Mouse (Mus musculus): ENCODE data around the gene Krtap4-16. TPM values are rescaled to one million over a fixed set of nuclear protein-coding genes. Genes with fewer than 3 reads are reported as not detected.
"Not testable (repeated sequence)": the region's sequence is repeated elsewhere in the genome, so short reads cannot be mapped to it uniquely, and the experiment has no call there.

Krtap4-16 gene
- polyA plus RNA-seq, 1 experiment from 2014 or later: not detected

GRCm38 (mm10) chr11:99815566-99815965, 35.8 kb downstream of the Krtap4-16 start, which contains the start of gene Gm11564:
Gene Gm11564, minus strand, starts transcription at chr11:99815666.
- ATAC-seq; H3K4me2 ChIP-seq (ENCODE audit: low read length); H3K4me1 ChIP-seq (ENCODE audit: control insufficient read depth, insufficient read depth, low read depth, low read length); H3K9ac ChIP-seq (ENCODE audit: low read depth, low read length); H3K4me3 ChIP-seq (ENCODE audit: low read length); H3K36me3 ChIP-seq (ENCODE audit: control insufficient read depth, insufficient read depth, low read length); H3K27ac ChIP-seq (ENCODE audit: low read depth, low read length); H3K27me3 ChIP-seq (replicated peaks; ENCODE audit: control insufficient read depth, insufficient read depth, low read length); H3K9me3 ChIP-seq (ENCODE audit: control insufficient read depth, low read length): not testable (repeated sequence)
- 90% methylated on average over 2 of the region's 2 CpGs for WGBS

GRCm38 (mm10) chr11:99809792-99810191, 41.6 kb downstream of the Krtap4-16 start, which contains the start of gene Krtap4-13:
Gene Krtap4-13, minus strand, starts transcription at chr11:99809892.
- H3K9ac ChIP-seq (ENCODE audit: low read depth, low read length); ATAC-seq; H3K27me3 ChIP-seq (replicated peaks; ENCODE audit: control insufficient read depth, insufficient read depth, low read length); H3K36me3 ChIP-seq (ENCODE audit: control insufficient read depth, insufficient read depth, low read length); H3K27ac ChIP-seq (ENCODE audit: low read depth, low read length); H3K4me3 ChIP-seq (ENCODE audit: low read length); H3K9me3 ChIP-seq (ENCODE audit: control insufficient read depth, low read length); H3K4me1 ChIP-seq (ENCODE audit: control insufficient read depth, insufficient read depth, low read depth, low read length); H3K4me2 ChIP-seq (ENCODE audit: low read length): not testable (repeated sequence)

- ATAC-seq; H3K4me3 ChIP-seq (ENCODE audit: low read length); H3K27ac ChIP-seq (ENCODE audit: low read depth, low read length); H3K4me1 ChIP-seq (ENCODE audit: control insufficient read depth, insufficient read depth, low read depth, low read length); H3K9me3 ChIP-seq (ENCODE audit: control insufficient read depth, low read length); H3K36me3 ChIP-seq (ENCODE audit: control insufficient read depth, insufficient read depth, low read length); H3K4me2 ChIP-seq (ENCODE audit: low read length); H3K9ac ChIP-seq (ENCODE audit: low read depth, low read length); H3K27me3 ChIP-seq (replicated peaks; ENCODE audit: control insufficient read depth, insufficient read depth, low read length): not testable (repeated sequence)
- no CpG with 5 or more reads among the region's 1 CpGs for WGBS
Observed at GRCm38 (mm10) chr11:99804346-99804745, 47.1 kb downstream of the Krtap4-16 start, which contains the start of gene Gm11554. Gene Gm11554, minus strand, starts transcription at chr11:99804446.

Other genes starting within 250 kb of the Krtap4-16 start
- not detected in 2 replicates for gene Gm11938, start 248.3 kb downstream of the Krtap4-16 start, polyA plus RNA-seq (2015; fragmentation: Nextera tagmentation; extraction: Ambion mirVana)
- gene Gm11937, start 241.4 kb downstream of the Krtap4-16 start, polyA plus RNA-seq (2015; fragmentation: Nextera tagmentation; extraction: Ambion mirVana): not detected in 2 replicates
- not detected in 2 replicates for gene Krtap2-4, start 236.8 kb downstream of the Krtap4-16 start, polyA plus RNA-seq (2015; fragmentation: Nextera tagmentation; extraction: Ambion mirVana)
- not detected in 2 replicates for gene Gm11562, start 231.2 kb downstream of the Krtap4-16 start, polyA plus RNA-seq (2015; fragmentation: Nextera tagmentation; extraction: Ambion mirVana)
- not detected in 2 replicates for gene Krtap4-1, start 223.4 kb downstream of the Krtap4-16 start, polyA plus RNA-seq (2015; fragmentation: Nextera tagmentation; extraction: Ambion mirVana)
- not detected in 2 replicates for gene Krtap4-2, start 216.5 kb downstream of the Krtap4-16 start, polyA plus RNA-seq (2015; fragmentation: Nextera tagmentation; extraction: Ambion mirVana)
- gene Krtap4-7, start 207.5 kb downstream of the Krtap4-16 start, polyA plus RNA-seq (2015; fragmentation: Nextera tagmentation; extraction: Ambion mirVana): not detected in 2 replicates
- gene Gm11555, start 201.4 kb downstream of the Krtap4-16 start, polyA plus RNA-seq (2015; fragmentation: Nextera tagmentation; extraction: Ambion mirVana): not detected in 2 replicates
- gene Gm11563, start 192.6 kb downstream of the Krtap4-16 start, polyA plus RNA-seq (2015; fragmentation: Nextera tagmentation; extraction: Ambion mirVana): not detected in 2 replicates
- gene Krtap4-6, start 185.6 kb downstream of the Krtap4-16 start, polyA plus RNA-seq (2015; fragmentation: Nextera tagmentation; extraction: Ambion mirVana): not detected in 2 replicates
- not detected in 2 replicates for gene Gm14190, start 160.9 kb downstream of the Krtap4-16 start, polyA plus RNA-seq (2015; fragmentation: Nextera tagmentation; extraction: Ambion mirVana)
- gene Gm14180, start 117.3 kb downstream of the Krtap4-16 start, polyA plus RNA-seq (2015; fragmentation: Nextera tagmentation; extraction: Ambion mirVana): not detected in 2 replicates
- not detected in 2 replicates for gene Gm11595, start 78.7 kb downstream of the Krtap4-16 start, polyA plus RNA-seq (2015; fragmentation: Nextera tagmentation; extraction: Ambion mirVana)
- gene Krtap4-8, start 70.9 kb downstream of the Krtap4-16 start, polyA plus RNA-seq (2015; fragmentation: Nextera tagmentation; extraction: Ambion mirVana): not detected in 2 replicates
- not detected in 2 replicates for gene Krtap4-9, start 66.4 kb downstream of the Krtap4-16 start, polyA plus RNA-seq (2015; fragmentation: Nextera tagmentation; extraction: Ambion mirVana)
- gene Gm11596, start 58.1 kb downstream of the Krtap4-16 start, polyA plus RNA-seq (2015; fragmentation: Nextera tagmentation; extraction: Ambion mirVana): not detected in 2 replicates
- gene Gm11569, start 52.7 kb downstream of the Krtap4-16 start, polyA plus RNA-seq (2015; fragmentation: Nextera tagmentation; extraction: Ambion mirVana): not detected in 2 replicates
- not detected in 2 replicates for gene Gm11554, start 47.2 kb downstream of the Krtap4-16 start, polyA plus RNA-seq (2015; fragmentation: Nextera tagmentation; extraction: Ambion mirVana)
- gene Krtap4-13, start 41.7 kb downstream of the Krtap4-16 start, polyA plus RNA-seq (2015; fragmentation: Nextera tagmentation; extraction: Ambion mirVana): not detected in 2 replicates
- gene Gm11564, start 35.9 kb downstream of the Krtap4-16 start, polyA plus RNA-seq (2015; fragmentation: Nextera tagmentation; extraction: Ambion mirVana): not detected in 2 replicates
- not detected in 2 replicates for gene 2300003K06Rik, start 13.5 kb downstream of the Krtap4-16 start, polyA plus RNA-seq (2015; fragmentation: Nextera tagmentation; extraction: Ambion mirVana)
- gene Gm11568, start 6.3 kb upstream of the Krtap4-16 start, polyA plus RNA-seq (2015; fragmentation: Nextera tagmentation; extraction: Ambion mirVana): not detected in 2 replicates
- not detected in 2 replicates for gene Gm11559, start 12.9 kb upstream of the Krtap4-16 start, polyA plus RNA-seq (2015; fragmentation: Nextera tagmentation; extraction: Ambion mirVana)
- gene Krtap9-1, start 21.8 kb upstream of the Krtap4-16 start, polyA plus RNA-seq (2015; fragmentation: Nextera tagmentation; extraction: Ambion mirVana): not detected in 2 replicates
- gene Gm11567, start 27.6 kb upstream of the Krtap4-16 start, polyA plus RNA-seq (2015; fragmentation: Nextera tagmentation; extraction: Ambion mirVana): not detected in 2 replicates
- gene Krtap31-1, start 56.3 kb upstream of the Krtap4-16 start, polyA plus RNA-seq (2015; fragmentation: Nextera tagmentation; extraction: Ambion mirVana): not detected in 2 replicates
- not detected in 2 replicates for gene Gm11565, start 63.1 kb upstream of the Krtap4-16 start, polyA plus RNA-seq (2015; fragmentation: Nextera tagmentation; extraction: Ambion mirVana)
- not detected in 2 replicates for gene Krtap31-2, start 84.7 kb upstream of the Krtap4-16 start, polyA plus RNA-seq (2015; fragmentation: Nextera tagmentation; extraction: Ambion mirVana)
- not detected in 2 replicates for gene Krtap9-5, start 96.9 kb upstream of the Krtap4-16 start, polyA plus RNA-seq (2015; fragmentation: Nextera tagmentation; extraction: Ambion mirVana)
- not detected in 2 replicates for gene Krtap29-1, start 127.4 kb upstream of the Krtap4-16 start, polyA plus RNA-seq (2015; fragmentation: Nextera tagmentation; extraction: Ambion mirVana)
- 0.15 TPM in 1 of 2 replicates, not detected in the other for gene Krtap16-1, start 135.0 kb upstream of the Krtap4-16 start, polyA plus RNA-seq (2015; fragmentation: Nextera tagmentation; extraction: Ambion mirVana)
- 1.1 and 1.7 TPM in 2 replicates for gene Krtap17-1, start 142.4 kb upstream of the Krtap4-16 start, polyA plus RNA-seq (2015; fragmentation: Nextera tagmentation; extraction: Ambion mirVana)
- gene Krt33a, start 164.6 kb upstream of the Krtap4-16 start, polyA plus RNA-seq (2015; fragmentation: Nextera tagmentation; extraction: Ambion mirVana): not detected in 2 replicates
- gene Krt33b, start 178.3 kb upstream of the Krtap4-16 start, polyA plus RNA-seq (2015; fragmentation: Nextera tagmentation; extraction: Ambion mirVana): 0.12 and 0.13 TPM in 2 replicates
- gene Krt34, start 189.9 kb upstream of the Krtap4-16 start, polyA plus RNA-seq (2015; fragmentation: Nextera tagmentation; extraction: Ambion mirVana): not detected in 2 replicates
- not detected in 2 replicates for gene Krt31, start 198.9 kb upstream of the Krtap4-16 start, polyA plus RNA-seq (2015; fragmentation: Nextera tagmentation; extraction: Ambion mirVana)
- gene Krt32, start 236.6 kb upstream of the Krtap4-16 start, polyA plus RNA-seq (2015; fragmentation: Nextera tagmentation; extraction: Ambion mirVana): not detected in 2 replicates
- gene Krt35, start 244.6 kb upstream of the Krtap4-16 start, polyA plus RNA-seq (2015; fragmentation: Nextera tagmentation; extraction: Ambion mirVana): not detected in 2 replicates